Mouse (Mus musculus): ENCODE measurements around the gene Cdipt. TPM values are rescaled to one million over a fixed set of nuclear protein-coding genes. Genes with fewer than 3 reads are reported as not detected.
A peak's percentile ranks its signal among the peaks of the same experiment; 100 is the strongest.

Cdipt gene
- total and polyA plus RNA-seq, 3 experiments, result 102 to 239 (median 107) TPM

DNA sequence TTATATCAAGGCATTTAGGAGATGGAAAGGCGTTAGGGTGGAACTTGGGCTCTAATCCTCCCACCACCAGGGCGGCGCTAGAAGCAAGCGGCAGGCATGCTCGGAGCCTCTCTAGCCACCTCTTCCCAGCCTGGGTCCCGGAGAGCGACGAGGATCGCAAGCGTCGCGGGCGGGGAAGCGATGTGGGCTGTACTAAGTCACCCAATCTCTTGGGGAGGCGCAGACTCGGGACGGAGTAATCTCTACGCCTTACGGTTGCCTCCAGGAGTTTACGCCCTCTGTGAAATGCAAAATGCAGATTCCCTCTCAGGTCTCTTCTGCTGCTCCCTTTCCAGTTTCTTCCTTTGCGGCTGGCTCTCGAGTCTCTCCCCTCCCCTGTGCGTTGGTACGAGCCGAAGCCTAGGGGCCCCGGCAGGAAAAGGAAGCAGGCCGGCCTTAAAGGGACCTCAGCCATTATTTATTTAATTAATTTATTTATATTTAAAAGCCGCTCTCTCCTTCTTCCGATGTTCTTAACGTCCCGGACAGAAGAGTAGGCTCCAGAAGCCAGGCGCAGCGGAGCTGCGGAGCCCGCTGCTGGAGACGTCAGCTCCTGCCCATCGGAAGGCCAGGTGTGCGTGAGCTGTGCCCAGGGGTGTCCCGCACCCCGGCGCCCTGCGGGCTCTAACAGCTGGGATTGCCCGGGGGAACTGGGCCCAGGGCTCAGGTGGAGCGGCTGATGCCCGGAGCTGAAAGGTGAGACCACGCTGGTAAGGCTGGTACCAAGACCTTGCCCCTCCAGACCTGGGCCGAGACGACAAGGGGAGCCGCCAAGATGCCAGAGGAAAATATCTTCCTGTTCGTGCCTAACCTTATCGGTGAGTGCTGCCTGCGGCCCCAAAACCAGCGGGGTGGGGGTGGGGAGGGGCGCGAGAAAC, 494 bp downstream of the Cdipt start, which contains the start of gene Cdiptos:
Gene Cdiptos (minus strand): TSS at position 149 of the 917 bp plus-strand sequence.
- DNase-seq, result peak; percentile 96

DNA sequence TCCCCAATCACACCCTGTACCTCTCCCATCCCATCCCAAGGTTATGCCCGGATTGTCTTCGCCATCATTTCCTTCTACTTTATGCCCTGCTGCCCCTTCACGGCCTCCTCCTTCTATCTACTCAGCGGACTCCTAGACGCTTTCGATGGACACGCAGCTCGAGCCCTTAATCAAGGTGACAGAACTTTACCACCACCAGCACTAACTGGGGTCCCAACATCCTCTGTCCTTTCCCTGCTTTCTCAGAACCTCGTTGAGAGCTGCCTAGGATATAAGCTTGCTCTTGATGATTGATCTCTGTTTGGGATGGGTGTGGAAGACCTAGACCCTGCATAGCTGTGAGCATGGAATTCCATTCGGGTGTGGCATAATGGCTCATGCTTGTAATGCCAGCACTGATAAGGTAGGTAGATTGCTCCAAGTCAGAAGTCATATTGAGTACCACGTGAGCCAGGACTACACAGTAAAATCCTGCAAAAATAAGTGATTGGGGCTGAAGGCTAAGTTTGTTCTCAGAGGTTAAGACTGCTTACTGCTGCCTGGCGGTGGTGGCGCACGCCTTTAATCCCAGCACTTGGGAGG, 1.3 kb downstream of the Cdipt start:
- peak; percentile 39 for DNase-seq

DNA sequence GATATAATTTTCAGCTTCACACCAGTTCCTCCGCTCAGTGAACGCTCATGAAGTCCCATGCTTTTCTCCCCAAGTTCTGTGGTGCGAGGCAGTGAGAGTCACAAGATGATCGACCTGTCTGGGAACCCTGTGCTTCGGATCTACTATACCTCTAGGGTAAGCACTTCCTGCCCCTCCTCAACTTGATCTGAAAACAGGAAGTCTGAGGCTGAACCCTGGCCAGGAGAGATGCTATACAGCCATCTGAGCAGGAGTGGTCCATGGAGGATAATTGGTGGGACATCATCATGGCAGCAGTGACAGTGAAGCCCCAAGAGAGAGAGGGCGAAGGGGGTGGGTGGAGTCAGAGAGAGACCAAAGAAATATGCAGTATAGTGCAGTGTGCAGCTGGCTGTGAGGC, 3.1 kb downstream of the Cdipt start:
- DNase-seq, result no peak

DNA sequence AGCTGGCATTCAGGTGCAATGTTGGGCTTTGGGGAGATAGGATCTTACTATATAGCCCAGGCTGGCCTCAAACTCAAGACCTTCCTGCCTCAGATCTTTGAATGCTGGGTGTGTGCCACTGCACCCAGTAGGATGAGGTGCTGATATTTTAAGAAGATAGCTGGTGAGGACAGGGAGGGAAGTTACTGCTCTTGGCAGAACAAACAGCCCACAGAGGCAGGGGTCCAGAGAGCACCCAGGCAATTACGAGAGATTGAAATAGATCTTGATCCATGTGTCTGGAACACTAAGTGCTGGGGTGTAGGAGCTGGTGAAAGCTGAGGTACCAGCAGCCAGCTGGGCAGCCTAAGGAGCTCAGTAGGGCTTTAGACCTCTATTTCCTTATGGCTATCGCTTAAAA, 5.9 kb downstream of the Cdipt start:
- DNase-seq, result no peak

- DNase-seq, result no peak
These were observed 6.3 kb downstream of the Cdipt start for GRCm38 (mm10) chr7:126982054-126982453.

GRCm38 (mm10) chr7:126983113-126983512, 7.4 kb downstream of the Cdipt start:
- no peak for DNase-seq

GRCm38 (mm10) chr7:126984667-126985444, 9.1 kb downstream of the Cdipt start:
- DNase-seq, result no peak

- peak; percentile 36 for DNase-seq
These were observed 10.6 kb downstream of the Cdipt start for GRCm38 (mm10) chr7:126986319-126986718.

- DNase-seq, result no peak
These were observed 13.1 kb downstream of the Cdipt start for GRCm38 (mm10) chr7:126988816-126989215.

DNA sequence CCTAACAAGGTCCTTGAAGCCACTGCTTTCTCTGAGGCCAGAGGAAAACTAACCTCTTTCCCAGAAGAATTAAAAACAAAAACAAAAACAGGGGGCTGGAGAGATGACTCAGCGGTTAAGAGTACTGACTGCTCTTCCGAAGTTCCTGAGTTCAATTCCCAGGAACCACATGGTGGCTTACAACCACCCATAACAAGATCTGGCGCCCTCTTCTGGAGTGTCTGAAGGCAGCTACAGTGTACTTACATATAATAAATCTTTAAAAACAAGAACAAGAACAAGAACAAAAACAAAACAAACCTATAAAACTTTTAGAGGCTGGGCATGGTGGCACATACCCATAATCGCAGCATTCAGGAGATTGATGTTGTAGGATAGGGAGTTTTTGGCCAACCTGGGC, 20.7 kb downstream of the Cdipt start:
- no peak for DNase-seq

DNA sequence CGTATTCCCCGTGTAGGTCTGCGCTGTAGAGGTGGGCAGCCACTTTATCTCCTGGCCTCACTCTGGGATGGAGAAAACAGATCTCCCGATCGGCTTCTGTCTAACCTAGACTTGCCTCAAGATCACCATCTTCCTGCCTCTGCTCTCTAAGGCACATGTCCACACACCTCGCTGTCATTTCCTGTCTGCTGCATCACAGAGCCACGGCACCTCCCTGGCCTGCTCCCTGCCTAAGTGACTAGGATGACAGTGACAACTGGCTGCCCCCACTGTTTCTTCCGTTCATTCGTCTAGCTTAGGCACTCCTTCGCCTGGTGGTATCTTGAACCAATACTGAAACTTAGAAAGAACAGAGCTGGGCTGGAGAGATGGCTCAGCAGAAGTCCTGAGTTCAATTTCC, 23.9 kb downstream of the Cdipt start:
- no peak for DNase-seq

- DNase-seq, result no peak
These were observed 27.9 kb downstream of the Cdipt start for GRCm38 (mm10) chr7:127003620-127004019.

GRCm38 (mm10) chr7:127004122-127004875, 28.6 kb downstream of the Cdipt start:
- DNase-seq, result no peak

DNA sequence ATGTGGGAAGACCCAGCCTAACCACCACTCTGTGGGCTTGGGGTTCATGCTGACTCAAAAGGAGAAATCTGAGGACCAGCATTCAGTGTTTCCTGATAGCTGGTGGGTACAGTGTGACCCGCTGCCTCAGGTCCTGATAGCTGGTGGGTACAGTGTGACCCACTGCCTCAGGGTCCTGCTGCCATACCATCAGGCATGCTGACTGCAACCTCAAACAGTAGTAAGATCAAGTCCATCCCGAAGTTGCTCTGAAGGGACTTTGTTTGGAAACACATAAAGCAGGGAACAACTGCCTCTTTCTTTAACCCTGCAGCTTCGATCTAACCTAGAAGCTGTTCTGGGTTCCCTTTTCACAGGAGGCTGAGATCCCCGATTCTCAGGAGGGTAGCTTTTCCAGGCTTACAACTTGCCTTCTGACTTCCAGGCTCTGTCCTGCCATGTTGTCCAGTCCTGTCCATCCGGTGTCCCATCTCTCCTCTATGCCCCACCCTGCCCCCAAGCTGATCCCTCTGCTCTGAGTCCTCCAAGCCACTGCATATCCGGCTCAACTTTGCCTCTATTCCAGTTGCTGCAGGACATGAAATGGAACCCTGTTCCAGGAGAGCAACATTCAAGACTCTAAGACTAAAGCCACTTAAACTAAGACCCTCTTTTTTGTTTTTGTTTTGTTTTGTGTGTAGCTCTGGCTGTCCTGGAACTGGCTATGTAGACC, 31.8 kb downstream of the Cdipt start:
- no peak for DNase-seq

DNA sequence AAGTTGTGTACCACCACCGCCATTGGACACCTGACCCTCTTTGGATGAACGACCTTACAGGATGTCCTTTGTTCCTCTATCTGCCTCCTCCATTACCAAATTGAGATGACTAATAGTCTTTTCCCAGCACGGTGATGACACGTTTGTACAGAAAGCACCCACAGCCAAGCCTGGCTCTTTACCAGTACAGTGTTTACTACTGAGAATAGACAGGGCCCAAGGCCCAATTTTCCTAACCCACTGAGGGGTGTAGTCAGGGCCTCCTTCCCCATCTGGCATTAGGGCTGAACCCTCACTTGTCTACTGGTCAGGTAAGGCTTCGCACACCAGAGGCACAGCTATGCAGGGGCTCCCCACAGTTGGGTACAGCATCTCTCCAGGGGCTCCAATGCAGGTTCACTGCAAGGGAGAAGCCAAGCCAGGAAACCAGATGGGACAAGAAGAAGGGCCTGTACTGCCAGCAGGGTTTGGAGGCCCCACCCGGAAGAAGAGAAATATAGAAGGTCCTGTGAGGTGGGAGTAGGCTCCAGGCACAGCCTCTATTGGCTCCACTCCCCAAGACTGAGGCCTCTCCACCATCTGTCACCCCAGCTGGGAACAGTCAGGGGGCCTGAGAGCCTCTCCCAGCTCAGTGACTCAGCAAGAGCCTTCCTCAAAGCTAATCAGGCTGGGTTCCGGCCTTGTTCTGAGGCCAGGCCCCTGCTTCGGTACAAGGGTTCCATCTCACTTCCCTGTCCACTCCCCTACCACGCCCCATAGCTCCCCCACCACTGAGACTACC, 32.7 kb downstream of the Cdipt start:
- peak; percentile 77 for DNase-seq

GRCm38 (mm10) chr7:127009307-127010085, 33.8 kb downstream of the Cdipt start:
- DNase-seq, result no peak

GRCm38 (mm10) chr7:127011051-127011450, 35.3 kb downstream of the Cdipt start:
- no peak for DNase-seq

- DNase-seq, result no peak
These were observed 36.0 kb downstream of the Cdipt start for GRCm38 (mm10) chr7:127011717-127012116.

GRCm38 (mm10) chr7:127012374-127012773, 36.7 kb downstream of the Cdipt start:
- peak; percentile 68 for DNase-seq

GRCm38 (mm10) chr7:127012845-127013244, 37.1 kb downstream of the Cdipt start:
- no peak for DNase-seq

Measured in adrenal gland, adult 2 months (tissue).